8 mouse cellular contexts compared by ENCODE assay signal in genomic region chr10:68279516-68280501, GRCm38 (mm10). TPM values are rescaled to one million over a fixed set of nuclear protein-coding genes. Genes with fewer than 3 reads are reported as not detected.
A peak's percentile ranks its signal among the peaks of the same experiment; 100 is the strongest.
DNase-seq lines count a peak whose midpoint lies in the region; ATAC-seq lines count a peak whose summit lies in the region.

No protein-coding gene starts in this region.

- H3K9ac ChIP-seq in limb, embryonic 13.5 days: peak overlapping the region; percentile 54
- H3K9ac ChIP-seq in midbrain, embryonic 14.5 days (replicated peaks; ENCODE audit: low read length): peak overlapping the region; percentile 63

- no peaks in the 10 kb centered on the region for H3K27me3 ChIP-seq in limb, embryonic 13.5 days
- no peaks in the 10 kb centered on the region for H3K27me3 ChIP-seq in midbrain, embryonic 14.5 days (ENCODE audit: control insufficient read depth, insufficient read depth, low read length)

- peak overlapping the region; percentile 66 for H3K27ac ChIP-seq in limb, embryonic 13.5 days
- H3K27ac ChIP-seq in midbrain, embryonic 14.5 days (replicated peaks; ENCODE audit: low read depth, low read length): peak overlapping the region; percentile 76

- peaks cover 35% of the 10 kb centered on the region for H3K4me1 ChIP-seq in limb, embryonic 13.5 days
- H3K4me1 ChIP-seq in midbrain, embryonic 14.5 days (ENCODE audit: control insufficient read depth, insufficient read depth, low read length): peaks cover 31% of the 10 kb centered on the region

- no peaks in the 10 kb centered on the region for H3K9me3 ChIP-seq in limb, embryonic 13.5 days
- no peaks in the 10 kb centered on the region for H3K9me3 ChIP-seq in midbrain, embryonic 14.5 days (ENCODE audit: control insufficient read depth, low read length)

- no peak for ATAC-seq in limb, embryonic 13.5 days (ENCODE audit: low FRiP score, low read depth)
- ATAC-seq in midbrain, embryonic 14.5 days (ENCODE audit: low FRiP score, low TSS enrichment): no peak; the same call in 1 of the 2 replicates

- DNase-seq in ovary, adult 18-20 months (ENCODE audit: low spot score): peak; percentile 52
- DNase-seq in ovary, postnatal 14 days (ENCODE audit: low spot score): no peak
- DNase-seq in embryo, embryonic 9.5 days (ENCODE audit: extremely low spot score): peak; percentile 68
- DNase-seq in heart, adult 18-20 months: peak; percentile 82 to 83
- DNase-seq in kidney, adult 18-20 months: peak; percentile 79
- peak; percentile 83 for DNase-seq in midbrain, embryonic 14.5 days
- DNase-seq in spleen, postnatal 36 days (ENCODE audit: low spot score in 2 of 2): peak; percentile 79

- H3K4me2 ChIP-seq in limb, embryonic 13.5 days (replicated peaks): peak overlapping the region; percentile 85
- H3K4me2 ChIP-seq in midbrain, embryonic 14.5 days (ENCODE audit: low read length): peak overlapping the region; percentile 70

- H3K4me3 ChIP-seq in limb, embryonic 13.5 days: peak overlapping the region; percentile 69
- H3K4me3 ChIP-seq in midbrain, embryonic 14.5 days (replicated peaks; ENCODE audit: low read depth, low read length): peak overlapping the region; percentile 59

- H3K36me3 ChIP-seq in limb, embryonic 13.5 days: no peaks in the 10 kb centered on the region
- no peaks in the 10 kb centered on the region for H3K36me3 ChIP-seq in midbrain, embryonic 14.5 days (ENCODE audit: control insufficient read depth, insufficient read depth, low read length)

- WGBS in limb, embryonic 13.5 days: under 1% methylated on average over 41 of the region's 41 CpGs
- under 1% methylated on average over 41 of the region's 41 CpGs for WGBS in midbrain, embryonic 14.5 days

RNA-seq across cellular contexts. Expression of gene Arid5b, which starts 1.3 kb away (rescaled TPM):
- 10 to 100 TPM; 19.1 to 22.8 TPM for total RNA-seq in heart, adult 18-20 months (2021)
- 44.2 and 45.9 TPM in 2 replicates for polyA plus RNA-seq in limb, embryonic 13.5 days (2015; fragmentation: Nextera tagmentation; extraction: Ambion mirVana)
- 18.4 and 22.2 TPM in 2 replicates for polyA plus RNA-seq in midbrain, embryonic 14.5 days (2014; fragmentation: Nextera tagmentation; extraction: Ambion mirVana)
